Mouse (Mus musculus): ENCODE data around the gene Rab40c.

DNA sequence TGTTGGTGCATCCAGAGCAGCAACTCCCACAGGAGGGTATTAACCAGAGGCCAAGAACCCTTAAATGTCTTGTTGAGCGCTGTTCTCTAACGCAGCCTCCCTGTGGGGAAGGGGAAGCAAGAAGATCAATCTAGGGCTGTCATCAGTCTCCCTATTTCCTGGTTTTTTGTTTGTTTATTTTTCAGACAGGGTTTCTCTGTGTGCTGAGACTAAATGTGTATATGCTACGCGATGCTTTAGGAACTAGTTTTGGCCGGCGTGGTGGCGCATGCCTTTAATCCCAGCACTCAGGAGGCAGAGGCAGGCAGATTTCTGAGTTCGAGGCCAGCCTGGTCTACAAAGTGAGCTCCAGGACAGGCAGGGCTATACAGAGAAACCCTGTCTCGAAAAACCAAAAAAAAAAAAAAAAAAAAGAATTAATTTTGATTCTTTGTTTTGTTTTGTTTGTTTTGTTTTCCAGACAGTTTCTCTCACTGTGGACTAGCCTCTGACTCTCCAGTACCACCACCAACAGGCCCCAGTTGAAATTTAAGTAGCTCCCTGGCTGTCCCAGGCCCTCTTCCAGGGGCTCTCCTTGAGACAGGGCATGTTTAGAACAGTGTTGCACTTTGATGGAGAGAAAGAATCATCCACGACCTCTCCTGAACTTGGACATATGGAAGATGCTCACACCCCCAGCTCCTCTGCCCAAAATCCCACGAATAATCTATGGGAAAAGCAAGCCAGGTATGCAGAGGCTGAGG lies 46.0 kb downstream of the Rab40c start:
- no peak for TF ChIP-seq CTCF (IDR thresholded peaks at IDR 0.05; ENCODE audit: extremely low read depth, insufficient read length, insufficient replicate concordance, low read depth, low read length)
- TF ChIP-seq POLR2A (IDR thresholded peaks at IDR 0.05; ENCODE audit: low read depth, low read length): no peak
